Mouse (Mus musculus) hindbrain, embryonic 13.5 days (tissue): ENCODE results near the gene Sat2. TPM values are rescaled to one million over a fixed set of nuclear protein-coding genes. Genes with fewer than 3 reads are reported as not detected.
A peak's percentile ranks its signal among the peaks of the same experiment; 100 is the strongest.
"Not testable (repeated sequence)": the region's sequence is repeated elsewhere in the genome, so short reads cannot be mapped to it uniquely, and the experiment has no call there.

Experiments used
- ATAC-seq: fragments of 200-750 bp; cut with Nextera tagmentation; 2 replicates; pipeline ENCODE4 v1.8.0; 2017; ENCODE audit warnings: moderate TSS enrichment; ENCODE audit not compliant: low FRiP score
- H3K27ac ChIP-seq: fragments of 300-500 bp; sonication (generic); 2 replicates; pipeline ENCODE4 v1.5.1; 2015; ENCODE audit warnings: inconsistent platforms, mild to moderate bottlenecking, moderate library complexity
- H3K27me3 ChIP-seq: fragments of 300-500 bp; sonication (generic); 2 replicates; pipeline ENCODE4 v1.6.1; 2015; ENCODE audit warnings: mild to moderate bottlenecking, inconsistent platforms
- H3K36me3 ChIP-seq: fragments of 300-500 bp; sonication (generic); 2 replicates; pipeline ENCODE4 v1.6.1; 2015; ENCODE audit warnings: mild to moderate bottlenecking, inconsistent platforms
- H3K4me1 ChIP-seq: fragments of 300-500 bp; sonication (generic); replicated peaks from 2 replicates; pipeline ENCODE4 v1.6.1; 2015; ENCODE audit warnings: inconsistent platforms
- H3K4me2 ChIP-seq: fragments of 300-500 bp; sonication (generic); 2 replicates; pipeline ENCODE4 v1.6.1; 2015; ENCODE audit warnings: inconsistent platforms, mild to moderate bottlenecking, moderate library complexity
- H3K4me3 ChIP-seq: fragments of 300-500 bp; sonication (generic); 2 replicates; pipeline ENCODE4 v1.5.1; 2015; ENCODE audit warnings: mild to moderate bottlenecking, inconsistent platforms
- H3K9ac ChIP-seq: fragments of 300-500 bp; sonication (generic); 2 replicates; pipeline ENCODE4 v1.6.1; 2015; ENCODE audit warnings: mild to moderate bottlenecking, inconsistent platforms
- H3K9me3 ChIP-seq: fragments of 300-500 bp; sonication (generic); 2 replicates; pipeline ENCODE4 v1.6.1; 2016; ENCODE audit warnings: inconsistent platforms
- WGBS: fragments of 180-500 bp; shearing (Covaris S2); methylation state at CpG from one replicate; pipeline ENCODE4 v1.1.7; 2015; 5-methylcytosine and 5-hydroxymethylcytosine counted together
- polyA plus RNA-seq: library from polyadenylated mRNA; unstranded; fragments of >200 nt; fragmentation: Nextera tagmentation; extraction: Ambion mirVana; gene quantifications from 2 replicates; pipeline ENCODE4 v1.2.1, GENCODE M21; 2015

Sat2 gene
- polyA plus RNA-seq, 1 experiment from 2014 or later, result 28.1 TPM

GRCm38 (mm10) chr11:69604347-69604746 is 17.5 kb upstream of the Sat2 start:
- 0 out of 2 replicates have a peak, but pooled peaks have one; percentile 6 for ATAC-seq
- peak overlapping the region; percentile 89 for H3K9ac ChIP-seq
- peak overlapping the region; percentile 78 for H3K27ac ChIP-seq
- WGBS, result 60% methylated on average over 3 of the region's 3 CpGs
- H3K4me3 ChIP-seq, result peak overlapping the region; percentile 73
- H3K4me2 ChIP-seq, result peak overlapping the region; percentile 100
- no peaks in the 10 kb centered on the region for H3K9me3 ChIP-seq
- H3K27me3 ChIP-seq, result peaks cover 13% of the 10 kb centered on the region; the same call in 1 of the 2 replicates
- peaks cover 50% of the 10 kb centered on the region for H3K4me1 ChIP-seq
- H3K36me3 ChIP-seq, result peaks cover 13% of the 10 kb centered on the region

- H3K4me3 ChIP-seq, result peak overlapping the region; percentile 73
- peak overlapping the region; percentile 78 for H3K27ac ChIP-seq
- H3K27me3 ChIP-seq, result peaks cover 13% of the 10 kb centered on the region; the same call in 1 of the 2 replicates
- peak; percentile 44; the same call in 1 of the 2 replicates for ATAC-seq
- peaks cover 43% of the 10 kb centered on the region for H3K4me1 ChIP-seq
- H3K9me3 ChIP-seq, result no peaks in the 10 kb centered on the region
- under 1% methylated on average over 71 of the region's 73 CpGs for WGBS
- peak overlapping the region; percentile 89 for H3K9ac ChIP-seq
- peak overlapping the region; percentile 100 for H3K4me2 ChIP-seq
- H3K36me3 ChIP-seq, result peaks cover 13% of the 10 kb centered on the region
These were observed 16.8 kb upstream of the Sat2 start for GRCm38 (mm10) chr11:69604795-69605664.

- no peaks in the 10 kb centered on the region for H3K9me3 ChIP-seq
- peak within 1 kb of the TSS; percentile 73 for H3K4me3 ChIP-seq
- peak; percentile 90 for ATAC-seq
- 3% methylated on average over 32 of the region's 32 CpGs for WGBS
- peaks cover 35% of the 10 kb centered on the region for H3K4me1 ChIP-seq
- H3K36me3 ChIP-seq, result peaks cover 13% of the 10 kb centered on the region
- H3K27me3 ChIP-seq, result peaks cover 13% of the 10 kb centered on the region; the same call in 1 of the 2 replicates
- H3K9ac ChIP-seq, result peak within 1 kb of the TSS; percentile 89
- H3K27ac ChIP-seq, result peak within 1 kb of the TSS; percentile 78
- H3K4me2 ChIP-seq, result peak within 1 kb of the TSS; percentile 100
These were observed 15.9 kb upstream of the Sat2 start, which contains the start of gene Atp1b2 for GRCm38 (mm10) chr11:69605726-69606490. TSS of gene Atp1b2 (minus strand) at chr11:69605942.

- no peaks in the 10 kb centered on the region for H3K9me3 ChIP-seq
- 54% methylated on average over 2 of the region's 2 CpGs for WGBS
- H3K4me1 ChIP-seq, result peaks cover 32% of the 10 kb centered on the region
- H3K9ac ChIP-seq, result peak overlapping the region; percentile 39; the same call in 1 of the 2 replicates
- peaks cover 12% of the 10 kb centered on the region for H3K36me3 ChIP-seq
- no peak for ATAC-seq
- peak overlapping the region; percentile 100 for H3K4me2 ChIP-seq
- H3K27me3 ChIP-seq, result peaks cover 13% of the 10 kb centered on the region; the same call in 1 of the 2 replicates
- H3K4me3 ChIP-seq, result peak overlapping the region; percentile 73
- H3K27ac ChIP-seq, result peak overlapping the region; percentile 35
These were observed 15.4 kb upstream of the Sat2 start for GRCm38 (mm10) chr11:69606491-69606795.

GRCm38 (mm10) chr11:69606832-69607231 is 15.0 kb upstream of the Sat2 start:
- H3K4me3 ChIP-seq, result no peak overlapping the region
- 91% methylated on average over 2 of the region's 2 CpGs for WGBS
- H3K9ac ChIP-seq, result no peak overlapping the region
- no peak overlapping the region for H3K27ac ChIP-seq
- peaks cover 8% of the 10 kb centered on the region for H3K36me3 ChIP-seq
- H3K27me3 ChIP-seq, result peaks cover 13% of the 10 kb centered on the region; the same call in 1 of the 2 replicates
- H3K9me3 ChIP-seq, result no peaks in the 10 kb centered on the region
- H3K4me1 ChIP-seq, result peaks cover 29% of the 10 kb centered on the region
- no peak for ATAC-seq
- H3K4me2 ChIP-seq, result no peak overlapping the region

GRCm38 (mm10) chr11:69608525-69608924 is 13.3 kb upstream of the Sat2 start:
- Histone ChIP-seq H3K27me3 (peaks cover 9% of the 10 kb centered on the region; the same call in 1 of the 2 replicates), H3K9me3 (no peaks in the 10 kb centered on the region), H3K4me1 (peaks cover 21% of the 10 kb centered on the region), H3K4me2 (no peak overlapping the region), H3K36me3 (no peaks in the 10 kb centered on the region), H3K27ac (no peak overlapping the region), H3K4me3 (no peak overlapping the region), H3K9ac (no peak overlapping the region)
- WGBS, result 75% methylated on average over 3 of the region's 3 CpGs
- ATAC-seq, result no peak

GRCm38 (mm10) chr11:69609416-69609815 is 12.4 kb upstream of the Sat2 start:
- Histone ChIP-seq H3K9ac (no peak overlapping the region), H3K36me3 (no peaks in the 10 kb centered on the region), H3K9me3 (no peaks in the 10 kb centered on the region), H3K4me1 (peaks cover 16% of the 10 kb centered on the region), H3K27me3 (0 out of 2 replicates have a peak, but pooled peaks cover under 1% of the 10 kb centered on the region), H3K4me2 (no peak overlapping the region), H3K4me3 (no peak overlapping the region), H3K27ac (no peak overlapping the region)
- no peak for ATAC-seq
- 62% methylated on average over 7 of the region's 7 CpGs for WGBS

GRCm38 (mm10) chr11:69610899-69611298 is 10.9 kb upstream of the Sat2 start:
- Histone ChIP-seq H3K4me3 (no peak overlapping the region), H3K4me2 (no peak overlapping the region), H3K36me3 (no peaks in the 10 kb centered on the region), H3K4me1 (peaks cover 8% of the 10 kb centered on the region), H3K27ac (no peak overlapping the region), H3K9ac (no peak overlapping the region), H3K27me3 (peaks cover 11% of the 10 kb centered on the region; the same call in 1 of the 2 replicates), H3K9me3 (no peaks in the 10 kb centered on the region)
- no peak for ATAC-seq
- 66% methylated on average over 4 of the region's 4 CpGs for WGBS

- ATAC-seq, result no peak
- H3K9ac ChIP-seq, result no peak overlapping the region
- no peaks in the 10 kb centered on the region for H3K9me3 ChIP-seq
- 7% methylated on average over 19 of the region's 19 CpGs for WGBS
- H3K4me3 ChIP-seq, result no peak overlapping the region
- H3K36me3 ChIP-seq, result no peaks in the 10 kb centered on the region
- peaks cover 14% of the 10 kb centered on the region; the same call in 1 of the 2 replicates for H3K27me3 ChIP-seq
- no peak overlapping the region for H3K27ac ChIP-seq
- H3K4me1 ChIP-seq, result 0 out of 2 replicates have a peak, but pooled peaks cover 4% of the 10 kb centered on the region
- H3K4me2 ChIP-seq, result no peak overlapping the region
These were observed 8.1 kb upstream of the Sat2 start for GRCm38 (mm10) chr11:69613553-69614256.

- ATAC-seq, H3K4me3 ChIP-seq, H3K4me2 ChIP-seq, H3K27ac ChIP-seq, H3K9ac ChIP-seq, H3K9me3 ChIP-seq, H3K4me1 ChIP-seq, H3K36me3 ChIP-seq: not testable (repeated sequence)
- WGBS, result 52% methylated on average over 11 of the region's 11 CpGs
- H3K27me3 ChIP-seq, result peaks cover 14% of the 10 kb centered on the region; the same call in 1 of the 2 replicates
These were observed 7.6 kb upstream of the Sat2 start for GRCm38 (mm10) chr11:69614257-69614588.

- peaks cover 14% of the 10 kb centered on the region; the same call in 1 of the 2 replicates for H3K27me3 ChIP-seq
- no peaks in the 10 kb centered on the region for H3K9me3 ChIP-seq
- H3K4me2 ChIP-seq, result no peak overlapping the region
- H3K27ac ChIP-seq, result no peak overlapping the region
- no peak for ATAC-seq
- peaks cover 7% of the 10 kb centered on the region for H3K4me1 ChIP-seq
- no peak overlapping the region for H3K4me3 ChIP-seq
- H3K36me3 ChIP-seq, result no peaks in the 10 kb centered on the region
- whole genome bisulfite sequencing, result 52% methylated on average over 10 of the region's 10 CpGs
- H3K9ac ChIP-seq, result peak overlapping the region; percentile 51; the same call in 1 of the 2 replicates
These were observed 5.0 kb upstream of the Sat2 start for GRCm38 (mm10) chr11:69616781-69617180.
